In genomic region chr11:82388371-82389313, GRCm38 (mm10) we compare ENCODE assay signal across 7 mouse cellular contexts. TPM values are rescaled to one million over a fixed set of nuclear protein-coding genes. Genes with fewer than 3 reads are reported as not detected.
A peak's percentile ranks its signal among the peaks of the same experiment; 100 is the strongest.
DNase-seq lines count a peak whose midpoint lies in the region; ATAC-seq and TF ChIP-seq lines count a peak whose summit lies in the region.

Tmem132e (plus strand) TSS chr11:82388900.

- ATAC-seq in lung, embryonic 16.5 days (ENCODE audit: low read depth), result 0 out of 2 replicates have a peak, but pooled peaks have one; percentile 23
- ATAC-seq in forebrain, postnatal 0 days, result peak; percentile 54
- peak; percentile 48 for ATAC-seq in neural tube, embryonic 12.5 days (ENCODE audit: low FRiP score, low read depth)

- H3K4me3 ChIP-seq in lung, embryonic 16.5 days (ENCODE audit: low read length), result peak within 1 kb of the TSS; percentile 54
- peak within 1 kb of the TSS; percentile 66 for H3K4me3 ChIP-seq in forebrain, postnatal 0 days (ENCODE audit: low read depth, low read length)
- peak within 1 kb of the TSS; percentile 68 for H3K4me3 ChIP-seq in neural tube, embryonic 12.5 days

- no peak for DNase-seq in lung, postnatal 36 days
- DNase-seq in cerebellum, postnatal 25 days, result peak; percentile 69 to 75
- peak; percentile 58 for DNase-seq in forebrain, postnatal 0 days
- peak in 1 of 2 experiments; percentile 36 for DNase-seq in left cerebral cortex, postnatal 14 days (ENCODE audit: low spot score in 2 of 2)
- no peak for DNase-seq in thymus, postnatal 36 days

- no peaks in the 10 kb centered on the region for H3K36me3 ChIP-seq in lung, embryonic 16.5 days (ENCODE audit: control insufficient read depth, insufficient read depth, low read length)
- no peaks in the 10 kb centered on the region for H3K36me3 ChIP-seq in forebrain, postnatal 0 days (ENCODE audit: insufficient read depth)
- H3K36me3 ChIP-seq in neural tube, embryonic 12.5 days, result no peaks in the 10 kb centered on the region

- peak; percentile 48 for TF ChIP-seq CTCF in forebrain, postnatal 0 days (IDR thresholded peaks at IDR 0.05; ENCODE audit: low read depth)

- H3K9ac ChIP-seq in lung, embryonic 16.5 days (ENCODE audit: low read length), result peak within 1 kb of the TSS; percentile 52
- H3K9ac ChIP-seq in forebrain, postnatal 0 days, result peak within 1 kb of the TSS; percentile 64
- H3K9ac ChIP-seq in neural tube, embryonic 12.5 days, result peak within 1 kb of the TSS; percentile 74

- H3K4me1 ChIP-seq in lung, embryonic 16.5 days (replicated peaks; ENCODE audit: control insufficient read depth, insufficient read depth, low read length), result peaks cover 20% of the 10 kb centered on the region
- H3K4me1 ChIP-seq in forebrain, postnatal 0 days (ENCODE audit: insufficient read depth), result no peaks in the 10 kb centered on the region
- H3K4me1 ChIP-seq in neural tube, embryonic 12.5 days, result peaks cover 35% of the 10 kb centered on the region

- H3K27ac ChIP-seq in lung, embryonic 16.5 days (ENCODE audit: low read length), result no peak within 1 kb of the TSS
- no peak within 1 kb of the TSS for H3K27ac ChIP-seq in forebrain, postnatal 0 days (ENCODE audit: low read depth, low read length)
- H3K27ac ChIP-seq in neural tube, embryonic 12.5 days, result no peak within 1 kb of the TSS; the same call in 1 of the 2 replicates

- peak within 1 kb of the TSS; percentile 83 for H3K4me2 ChIP-seq in lung, embryonic 16.5 days (ENCODE audit: low read depth, low read length)
- H3K4me2 ChIP-seq in forebrain, postnatal 0 days (ENCODE audit: low read depth), result peak within 1 kb of the TSS; percentile 99
- H3K4me2 ChIP-seq in neural tube, embryonic 12.5 days (replicated peaks), result peak within 1 kb of the TSS; percentile 91

- WGBS in lung, embryonic 16.5 days, result under 1% methylated on average over 88 of the region's 88 CpGs
- WGBS in forebrain, postnatal 0 days, result under 1% methylated on average over 83 of the region's 88 CpGs
- under 1% methylated on average over 88 of the region's 88 CpGs for WGBS in neural tube, embryonic 12.5 days

- intact Hi-C loops in left cerebral cortex, postnatal 14 days (cut with DNase I), result loop anchor here (5.0 to 10.0 kb wide), 3 partner anchors 134 to 496 kb away; no protein-coding TSS in a partner anchor

- H3K9me3 ChIP-seq in lung, embryonic 16.5 days (ENCODE audit: control insufficient read depth, low read length), result no peaks in the 10 kb centered on the region
- H3K9me3 ChIP-seq in forebrain, postnatal 0 days (ENCODE audit: low read length), result no peaks in the 10 kb centered on the region
- H3K9me3 ChIP-seq in neural tube, embryonic 12.5 days, result no peaks in the 10 kb centered on the region

- H3K27me3 ChIP-seq in lung, embryonic 16.5 days (ENCODE audit: control insufficient read depth, insufficient read depth, low read depth, low read length), result peaks cover 71% of the 10 kb centered on the region
- H3K27me3 ChIP-seq in forebrain, postnatal 0 days (ENCODE audit: insufficient read depth, low read length), result peaks cover 27% of the 10 kb centered on the region
- peaks cover 57% of the 10 kb centered on the region for H3K27me3 ChIP-seq in neural tube, embryonic 12.5 days (replicated peaks)

RNA-seq across cellular contexts. Expression of gene Tmem132e, which starts in this region (rescaled TPM):
- polyA plus RNA-seq in lung, embryonic 16.5 days (2015; fragmentation: Nextera tagmentation; extraction: Ambion mirVana), result 0.04 TPM in 1 of 2 replicates, not detected in the other
- total RNA-seq in forebrain, postnatal 0 days (2014; rRNA removed), result 14.1 and 18.5 TPM in 2 replicates
- polyA plus RNA-seq in forebrain, postnatal 0 days (2015; fragmentation: Nextera tagmentation; extraction: Ambion mirVana), result 1.5 and 2.2 TPM in 2 replicates
- 10 to 100 TPM; 14.7 to 21.9 TPM for total RNA-seq in left cerebral cortex, postnatal 14 days (2021)
- 7.1 and 8.8 TPM in 2 replicates for polyA plus RNA-seq in neural tube, embryonic 12.5 days (2016; fragmentation: Nextera tagmentation; extraction: Ambion mirVana)

Comparison
In these comparisons a context has a peak if more than half of its experiments do, and no peak if none do; other contexts are left out.
1. Peak in ATAC-seq, H3K4me3 ChIP-seq, H3K9ac ChIP-seq and H3K4me2 ChIP-seq in lung, embryonic 16.5 days; RNA of the gene not detected or under 1 TPM.
2. DNase-seq: peak in cerebellum, postnatal 25 days (2 of 2) and forebrain, postnatal 0 days (single experiment); none in lung, postnatal 36 days (single experiment) and thymus, postnatal 36 days (0 of 2).
3. Peak in every context shown above with its lines, with median percentiles within 50 percentile points of each other: ATAC-seq, H3K4me2 ChIP-seq, H3K4me3 ChIP-seq and H3K9ac ChIP-seq.